Mouse (Mus musculus) right cerebral cortex, postnatal 14 days (tissue): ENCODE results near the gene Pigk.

Source experiments
- DNase-seq: peaks from one replicate; pipeline ENCODE4 v3.0.0; 2022

Pigk gene

GRCm38 (mm10) chr3:152855006-152855614 is 141.2 kb downstream of the Pigk start:
- DNase-seq: no peak

- DNase-seq: no peak
Measured at GRCm38 (mm10) chr3:152856095-152856494, 142.2 kb downstream of the Pigk start.

- DNase-seq: no peak
Measured at GRCm38 (mm10) chr3:152861450-152861849, 147.6 kb downstream of the Pigk start.

- DNase-seq: no peak
Measured at GRCm38 (mm10) chr3:152861978-152862377, 148.1 kb downstream of the Pigk start.

GRCm38 (mm10) chr3:152866035-152866965 is 152.4 kb downstream of the Pigk start:
- no peak for DNase-seq

- no peak for DNase-seq
Measured at GRCm38 (mm10) chr3:152867654-152868525, 154.0 kb downstream of the Pigk start.

GRCm38 (mm10) chr3:152872054-152872453 is 158.2 kb downstream of the Pigk start:
- DNase-seq: no peak

GRCm38 (mm10) chr3:152872596-152872995 is 158.7 kb downstream of the Pigk start:
- no peak for DNase-seq

- peak; percentile 44 for DNase-seq
Measured at GRCm38 (mm10) chr3:152874431-152875355, 160.8 kb downstream of the Pigk start.

GRCm38 (mm10) chr3:152875723-152876290 is 161.9 kb downstream of the Pigk start:
- no peak for DNase-seq

GRCm38 (mm10) chr3:152880121-152880835 is 166.4 kb downstream of the Pigk start:
- no peak for DNase-seq

- DNase-seq: no peak
Measured at GRCm38 (mm10) chr3:152881706-152882105, 167.8 kb downstream of the Pigk start.

GRCm38 (mm10) chr3:152883556-152883955 is 169.7 kb downstream of the Pigk start:
- no peak for DNase-seq

GRCm38 (mm10) chr3:152886749-152887148 is 172.8 kb downstream of the Pigk start:
- no peak for DNase-seq

- no peak for DNase-seq
Measured at GRCm38 (mm10) chr3:152888116-152888515, 174.2 kb downstream of the Pigk start.

- no peak for DNase-seq
Measured at GRCm38 (mm10) chr3:152894935-152895334, 181.0 kb downstream of the Pigk start.

GRCm38 (mm10) chr3:152896111-152896510 is 182.2 kb downstream of the Pigk start:
- DNase-seq: no peak

GRCm38 (mm10) chr3:152897196-152897595 is 183.3 kb downstream of the Pigk start:
- DNase-seq: no peak

GRCm38 (mm10) chr3:152898906-152899305 is 185.0 kb downstream of the Pigk start:
- no peak for DNase-seq

- DNase-seq: no peak
Measured at GRCm38 (mm10) chr3:152905026-152905425, 191.1 kb downstream of the Pigk start.

- DNase-seq: no peak
Measured at GRCm38 (mm10) chr3:152905800-152906199, 191.9 kb downstream of the Pigk start.
